Mouse (Mus musculus) ES-Bruce4 (cell line): ENCODE data around the gene Adcy5.

Experiments
- CTCF ChIP-seq: IDR thresholded peaks from one replicate; pipeline ENCODE4 v1.8.1; 2011; ENCODE audit warnings: low read depth, low read length
- EP300 ChIP-seq: IDR thresholded peaks from 2 replicates; pipeline ENCODE4 v1.6.1; 2011; ENCODE audit warnings: low read depth, low read length; ENCODE audit not compliant: insufficient read depth
- POLR2A ChIP-seq: IDR thresholded peaks from one replicate; pipeline ENCODE4 v1.8.1; 2011; ENCODE audit warnings: low read length; ENCODE audit not compliant: insufficient read depth

DNA sequence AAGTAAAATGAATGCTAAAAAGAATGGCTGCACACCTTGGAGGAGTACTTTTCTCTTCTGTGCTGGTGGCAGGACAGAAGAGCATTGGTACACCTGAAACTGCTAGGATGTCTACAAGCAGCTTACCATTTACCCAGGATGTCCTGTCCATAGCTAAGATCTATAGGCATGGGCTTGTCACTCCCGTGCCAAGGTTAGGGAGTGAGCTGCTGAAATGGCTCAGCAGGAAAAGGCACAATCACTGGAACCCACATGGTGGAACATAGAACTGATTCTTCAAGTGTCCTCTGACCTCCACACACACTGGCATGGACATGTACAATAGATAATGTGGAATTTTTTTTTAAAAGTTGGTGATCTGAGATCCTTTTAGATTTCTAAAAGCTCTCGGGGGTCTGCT lies 152.7 kb downstream of the Adcy5 start:
- TF ChIP-seq CTCF (no peak), EP300 (no peak), POLR2A (no peak)
